Mouse (Mus musculus) hindlimb bud, embryonic 11.5 days (tissue): ENCODE measurements around the gene Map9.
A peak's percentile ranks its signal among the peaks of the same experiment; 100 is the strongest.
"Not testable (repeated sequence)": the region's sequence is repeated elsewhere in the genome, so short reads cannot be mapped to it uniquely, and the experiment has no call there.

ENCODE experiments used
- DNase-seq: peaks from one replicate; pipeline ENCODE4 v3.0.0-alpha.2; 2012; ENCODE audit warnings: low read depth, low spot score; ENCODE audit errors: extremely low spot score

The Map9 gene

DNA sequence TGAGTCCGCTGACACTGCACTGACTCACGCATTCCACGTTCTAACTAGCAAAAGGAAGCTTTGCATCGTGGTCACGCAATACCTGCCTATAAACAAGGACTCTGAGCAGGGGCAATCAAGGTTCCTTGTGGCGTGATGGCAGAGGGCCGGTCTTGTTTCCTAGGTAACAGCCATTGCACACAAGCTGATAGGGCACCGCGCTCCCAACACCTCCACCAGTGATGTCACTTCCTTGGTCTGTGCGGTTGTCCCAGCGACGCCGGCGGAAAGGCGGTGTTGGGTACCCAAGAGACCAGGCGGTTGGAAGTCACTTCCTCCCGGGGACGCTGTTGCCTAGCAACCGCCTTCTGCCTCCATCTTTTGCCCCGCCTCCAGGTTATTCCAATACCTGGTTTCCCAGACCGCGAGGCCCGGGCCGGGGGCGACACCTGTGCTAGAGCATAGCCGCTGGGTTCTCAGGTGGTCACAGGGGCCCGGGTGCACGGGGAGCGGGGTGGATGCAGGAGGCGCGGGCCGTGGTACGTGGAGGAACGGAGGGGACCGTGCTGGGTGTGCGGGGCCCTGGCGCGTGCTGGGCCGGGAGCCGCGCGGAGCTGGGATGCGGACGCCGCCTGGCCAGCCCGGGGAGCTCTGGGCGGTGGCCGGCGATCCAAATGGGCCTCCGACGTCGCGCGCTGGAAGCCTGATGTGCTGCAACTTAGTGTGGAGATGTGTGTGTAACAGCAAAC, at the start of gene Map9:
Gene Map9, plus strand, starts transcription at position 248 of the 728 bp plus-strand sequence.
- peak; percentile 91 for DNase-seq

DNA sequence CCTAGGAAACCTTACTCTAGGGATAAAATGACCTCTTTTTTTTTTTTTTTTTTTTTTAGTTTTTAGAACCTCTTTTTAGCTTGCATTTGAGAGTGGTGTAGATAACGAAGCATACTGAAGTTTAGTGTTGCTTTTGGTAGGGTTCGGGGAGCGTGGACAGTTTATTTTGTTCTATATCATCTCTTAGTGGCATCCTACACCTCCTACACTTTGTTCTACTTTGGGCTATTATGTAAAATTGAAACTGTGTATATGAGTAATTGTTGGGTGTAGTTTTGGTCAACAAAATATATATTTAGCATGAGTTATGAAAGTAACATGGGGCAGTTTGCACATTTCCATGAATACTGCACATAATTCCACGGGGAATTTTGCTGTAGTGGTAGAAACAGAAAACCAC, 42.1 kb upstream of the Map9 start:
- no peak for DNase-seq

DNA sequence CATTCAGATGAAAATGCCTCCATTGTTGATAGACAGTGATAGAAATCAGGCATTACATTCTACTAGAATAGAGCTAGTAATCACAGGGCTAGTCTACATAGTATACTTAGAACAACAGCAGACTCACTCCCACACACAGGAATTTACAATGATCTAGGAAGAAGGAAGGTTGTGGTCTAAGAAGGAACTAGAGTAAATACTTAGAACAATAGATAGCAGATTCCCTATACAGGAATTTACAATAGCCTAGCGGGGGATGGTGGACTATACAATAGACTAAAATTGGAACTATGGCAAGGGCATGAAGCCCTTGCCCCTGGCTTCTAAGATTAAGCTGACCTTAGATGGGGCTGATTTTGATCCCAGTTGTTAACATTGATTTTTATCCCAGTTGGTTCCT, 31.1 kb upstream of the Map9 start:
- DNase-seq: not testable (repeated sequence)

DNA sequence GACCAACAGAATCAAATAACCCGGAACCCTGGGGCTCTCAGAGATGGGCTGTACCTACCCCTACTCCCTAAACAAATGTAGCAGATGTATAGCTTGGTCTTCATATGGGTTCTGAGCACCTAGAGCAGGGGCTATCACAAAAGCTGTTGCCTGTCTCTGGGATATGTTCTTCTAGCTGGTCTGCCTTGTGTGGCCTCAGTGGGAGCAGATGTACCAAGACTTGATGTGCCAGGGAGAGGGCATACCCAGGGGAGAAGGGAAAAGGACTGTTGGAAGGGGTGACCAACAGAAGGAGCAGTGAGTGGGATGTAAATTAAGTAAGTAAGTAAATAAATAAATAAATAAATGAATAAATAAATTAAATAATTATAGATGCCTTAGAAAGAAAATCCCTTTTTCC, 25.8 kb upstream of the Map9 start:
- no peak for DNase-seq

DNA sequence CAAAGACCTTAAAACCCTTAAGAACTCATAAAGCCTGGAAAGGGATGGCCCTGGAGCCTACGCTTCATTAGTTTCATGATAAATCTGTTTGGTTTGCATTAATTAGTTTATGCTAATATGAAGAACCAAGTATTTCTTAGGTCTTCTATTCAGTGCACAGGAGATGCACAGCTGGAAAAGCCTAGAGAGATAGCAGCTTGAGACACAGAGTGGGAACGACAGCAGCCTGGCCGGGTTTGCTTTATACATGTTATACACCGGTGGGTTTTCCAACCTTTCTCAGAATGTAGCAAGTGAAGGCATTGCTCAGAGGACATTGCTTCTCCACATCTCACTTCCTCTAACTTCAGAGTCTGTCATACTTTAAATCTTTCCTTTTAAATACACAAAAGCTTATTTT, 25.3 kb upstream of the Map9 start:
- DNase-seq: no peak

DNA sequence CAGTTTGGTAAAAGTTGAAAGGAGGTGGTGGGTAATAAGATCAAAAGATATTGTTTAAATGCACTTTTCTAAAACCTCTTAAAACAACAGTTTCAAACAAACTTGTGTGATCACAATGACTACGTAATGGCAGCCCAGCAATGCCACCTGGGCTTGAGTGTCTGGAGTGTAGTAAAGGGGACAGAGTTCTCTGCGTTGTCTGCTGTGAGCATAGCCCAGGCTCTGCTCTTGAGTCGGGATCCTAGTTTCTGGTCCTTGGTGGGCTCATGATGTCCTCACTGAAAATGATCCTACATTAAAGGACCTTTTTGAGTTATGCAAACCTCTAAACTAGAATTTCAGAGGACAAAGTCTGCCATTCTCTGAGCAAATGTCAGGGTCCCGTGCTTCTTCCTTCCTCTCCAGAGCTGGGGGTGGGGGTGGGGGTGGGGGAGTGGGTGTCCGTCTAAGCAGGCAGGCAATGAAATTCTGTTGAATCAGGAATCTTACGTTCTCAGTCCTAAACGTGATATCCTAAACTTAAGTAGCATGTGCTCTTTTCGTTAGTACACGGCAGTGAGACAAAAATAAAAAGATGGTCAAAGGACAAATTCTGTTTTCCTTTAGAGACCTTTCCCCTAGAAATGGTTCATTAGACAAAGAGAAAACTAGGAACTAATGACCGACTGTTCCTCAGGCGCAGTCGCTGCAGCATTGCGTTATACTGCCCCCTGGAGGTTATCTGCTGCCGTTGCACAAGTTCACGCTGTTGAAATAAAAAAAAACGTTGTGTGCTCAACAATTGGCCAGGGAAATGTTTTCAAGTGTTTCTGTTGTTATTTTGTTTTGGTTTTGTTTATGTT, 24.5 kb upstream of the Map9 start:
- DNase-seq: peak; percentile 90

DNA sequence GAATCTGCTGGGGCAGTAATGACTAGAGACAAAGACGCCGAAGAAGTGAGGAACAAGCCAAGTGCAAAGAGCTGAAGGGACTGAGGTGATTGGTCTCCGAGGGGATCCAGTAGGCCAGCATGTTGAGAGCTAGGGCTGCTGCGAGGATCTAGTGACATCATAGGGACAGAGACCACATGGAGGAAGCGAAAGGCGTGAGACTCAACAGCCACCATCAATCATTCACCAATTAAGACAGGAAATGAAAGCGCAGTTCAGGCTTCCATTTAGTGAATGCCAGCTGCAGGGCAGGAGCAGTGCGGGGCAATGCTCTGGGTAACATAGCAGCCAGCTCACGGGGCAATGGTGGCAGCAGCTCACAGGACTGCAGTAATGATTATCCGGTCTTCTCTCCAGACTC, 17.7 kb upstream of the Map9 start:
- DNase-seq: no peak

DNA sequence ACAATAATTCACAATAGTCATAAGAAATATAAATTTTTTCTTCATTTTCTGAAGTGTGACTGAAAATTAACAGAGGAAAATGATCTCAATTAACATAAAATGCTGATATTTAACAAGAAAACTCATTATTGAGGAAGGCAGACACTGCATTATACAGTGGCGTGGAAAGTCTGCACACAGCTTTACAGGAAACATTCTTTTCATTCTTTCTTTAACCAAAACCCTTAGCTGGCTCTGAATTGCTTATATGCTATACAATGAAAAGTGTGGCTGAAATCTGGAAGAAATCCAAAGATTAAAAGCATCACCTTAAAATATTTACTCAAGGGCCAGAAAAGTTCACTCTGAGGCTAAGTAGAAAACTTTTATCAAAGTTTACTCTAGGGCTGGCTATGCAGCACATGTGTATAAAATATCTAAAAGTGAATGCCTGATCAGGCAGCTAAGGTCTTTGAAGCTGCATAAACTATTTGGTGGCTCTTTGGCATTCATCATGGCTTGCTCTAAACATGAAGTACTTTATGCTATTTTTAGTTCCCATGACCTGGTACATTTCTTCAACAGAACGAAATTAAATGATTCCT, 9.5 kb upstream of the Map9 start:
- DNase-seq: no peak

DNA sequence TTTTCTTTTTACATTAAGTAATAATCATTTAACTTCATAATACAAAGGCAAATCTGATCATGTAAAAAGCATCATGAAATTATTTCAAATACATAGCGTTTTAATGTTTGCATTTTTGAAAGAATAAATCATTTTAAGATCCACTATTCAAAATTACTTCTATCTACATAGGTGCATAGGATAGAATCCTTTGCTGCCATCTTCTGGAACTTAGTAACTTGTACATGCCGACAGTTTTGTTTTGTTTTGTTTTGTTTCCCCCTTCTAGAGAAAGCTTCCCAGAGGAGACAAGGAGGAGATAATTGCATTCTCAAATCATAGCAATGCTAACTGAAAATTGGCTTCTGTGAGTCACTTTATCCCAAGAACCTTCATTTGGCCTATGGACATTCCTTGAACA, 7.5 kb upstream of the Map9 start:
- DNase-seq: no peak

DNA sequence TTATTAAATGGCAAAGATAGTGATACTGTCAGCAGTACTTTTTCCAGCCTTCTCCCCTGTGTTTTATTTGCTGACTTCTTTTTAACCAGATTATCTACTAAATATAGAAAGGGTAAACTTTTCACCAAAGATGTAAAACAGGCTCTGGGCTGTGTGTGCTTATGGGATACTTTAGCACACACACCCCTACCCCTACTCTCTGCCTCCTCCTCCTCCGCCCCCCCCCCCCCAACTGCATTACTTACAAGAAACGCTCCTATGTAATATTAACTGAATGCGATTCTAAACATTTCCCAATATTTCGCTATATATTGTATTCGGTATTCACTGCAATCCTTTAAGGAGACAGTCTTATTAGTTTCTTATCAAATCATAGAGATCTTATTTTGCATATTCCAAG, 504 bp upstream of the Map9 start:
- DNase-seq: no peak

DNA sequence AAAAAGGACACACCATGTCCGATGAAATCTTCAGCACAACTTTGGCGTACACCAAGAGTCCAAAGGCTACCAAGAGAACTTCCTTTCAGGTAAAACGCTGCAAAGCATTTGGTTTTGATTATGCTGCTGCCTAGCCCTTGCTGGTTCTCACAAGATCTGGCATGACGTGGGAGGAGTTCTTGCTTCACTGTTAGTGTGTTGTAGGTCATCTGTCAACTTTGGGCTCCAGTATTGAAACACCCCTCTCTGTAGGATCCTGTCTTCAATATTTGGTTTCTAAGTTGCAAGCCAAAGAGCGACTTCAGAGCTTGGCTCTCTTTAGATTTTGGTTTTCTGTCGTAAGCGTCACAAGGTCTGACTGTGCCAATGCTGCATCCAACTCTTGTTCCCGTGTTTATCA, 1.2 kb downstream of the Map9 start:
- no peak for DNase-seq

DNA sequence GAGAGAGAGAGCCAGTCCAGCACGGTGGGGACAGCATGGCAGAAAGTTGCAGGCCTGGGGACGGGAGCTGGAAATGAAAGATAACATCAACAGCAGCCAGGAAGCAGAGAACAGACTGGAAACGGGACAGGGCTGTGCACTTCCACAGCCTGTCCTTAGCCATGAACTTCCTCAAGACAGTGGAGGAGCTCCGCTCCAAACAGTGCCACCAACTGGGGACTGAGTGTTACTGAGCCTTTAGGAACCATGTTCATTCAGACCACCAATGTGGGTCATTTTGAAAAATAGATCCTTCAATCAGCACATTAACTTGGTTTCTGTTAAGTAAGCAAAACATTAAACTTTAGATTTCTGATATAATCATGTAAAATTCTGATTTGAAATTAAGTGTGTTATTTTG, 4.6 kb downstream of the Map9 start:
- DNase-seq: no peak

DNA sequence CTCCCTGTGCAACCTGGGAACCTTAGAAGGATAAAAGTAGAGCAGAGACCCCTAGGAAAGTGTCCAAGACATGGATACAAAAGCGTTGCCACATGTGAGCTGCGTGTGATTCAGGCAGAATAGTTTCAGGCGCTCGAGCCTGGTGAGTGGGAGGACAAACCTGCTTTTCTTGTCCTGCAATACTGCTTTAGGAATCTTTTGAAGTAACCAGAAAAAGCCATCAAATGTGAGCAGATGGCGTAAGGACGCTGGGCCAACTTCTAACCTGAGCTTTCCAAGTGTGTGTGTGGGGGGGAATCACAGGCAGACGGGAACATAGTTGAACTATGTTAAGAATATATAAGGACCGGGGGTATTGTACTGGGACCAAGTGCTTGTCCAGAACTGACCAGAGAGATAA, 6.7 kb downstream of the Map9 start:
- DNase-seq: no peak

DNA sequence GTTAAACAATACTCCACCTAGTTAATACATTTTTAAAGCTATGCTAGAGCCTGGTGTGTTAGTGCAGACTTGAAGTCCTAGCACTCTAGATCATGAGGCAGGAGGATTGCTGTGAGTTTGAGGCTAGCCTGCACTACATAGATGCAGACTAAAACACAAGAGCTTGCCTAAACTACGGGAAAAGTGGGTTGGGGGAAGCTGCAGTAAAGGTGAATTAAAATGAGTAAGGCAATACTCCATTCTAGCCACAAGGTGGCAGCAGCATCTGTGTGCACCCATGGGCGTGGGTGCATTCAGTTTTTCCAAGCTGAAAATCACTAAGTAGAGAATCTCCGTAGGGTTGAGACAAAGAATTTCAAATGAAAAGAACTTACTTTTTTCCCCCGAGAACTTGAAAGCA, 7.1 kb downstream of the Map9 start:
- DNase-seq: no peak

DNA sequence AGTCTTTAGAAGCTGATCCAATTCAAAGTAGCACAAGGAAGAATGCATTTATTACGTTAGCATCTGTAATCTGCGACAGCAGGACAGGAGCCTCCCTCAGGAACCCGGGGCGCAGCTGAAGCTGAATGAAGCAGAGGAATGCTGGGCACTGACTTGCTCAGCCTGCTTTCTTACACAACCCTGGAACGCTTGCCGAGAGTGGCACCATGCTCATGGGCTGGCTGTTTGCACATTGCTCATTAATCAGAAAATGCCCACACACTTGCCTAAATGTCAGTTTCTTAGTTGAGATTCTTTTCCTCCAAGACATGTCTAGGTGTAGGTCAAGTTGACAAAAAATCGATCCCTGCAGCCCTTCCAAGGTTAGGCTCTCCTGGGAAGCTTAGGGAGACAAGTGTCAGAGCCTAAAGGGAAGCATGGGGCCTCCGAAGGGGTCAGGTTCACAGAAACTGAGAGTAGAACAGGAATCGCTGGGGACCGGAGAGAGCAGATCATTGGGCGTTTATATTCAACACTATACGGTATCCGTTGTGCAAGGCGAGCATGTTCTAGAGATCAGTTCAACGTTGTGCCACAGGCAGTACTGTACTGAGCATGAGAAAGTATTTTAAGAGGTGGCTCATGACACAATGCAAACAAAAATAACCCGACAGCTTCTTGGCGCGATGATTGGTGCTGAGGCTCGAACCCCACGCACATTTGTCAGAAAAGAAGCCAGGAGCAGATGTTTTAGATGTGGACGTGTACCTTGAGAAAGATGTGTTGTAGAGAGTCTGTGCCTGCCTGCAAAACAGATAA, 11.4 kb downstream of the Map9 start:
- no peak for DNase-seq

DNA sequence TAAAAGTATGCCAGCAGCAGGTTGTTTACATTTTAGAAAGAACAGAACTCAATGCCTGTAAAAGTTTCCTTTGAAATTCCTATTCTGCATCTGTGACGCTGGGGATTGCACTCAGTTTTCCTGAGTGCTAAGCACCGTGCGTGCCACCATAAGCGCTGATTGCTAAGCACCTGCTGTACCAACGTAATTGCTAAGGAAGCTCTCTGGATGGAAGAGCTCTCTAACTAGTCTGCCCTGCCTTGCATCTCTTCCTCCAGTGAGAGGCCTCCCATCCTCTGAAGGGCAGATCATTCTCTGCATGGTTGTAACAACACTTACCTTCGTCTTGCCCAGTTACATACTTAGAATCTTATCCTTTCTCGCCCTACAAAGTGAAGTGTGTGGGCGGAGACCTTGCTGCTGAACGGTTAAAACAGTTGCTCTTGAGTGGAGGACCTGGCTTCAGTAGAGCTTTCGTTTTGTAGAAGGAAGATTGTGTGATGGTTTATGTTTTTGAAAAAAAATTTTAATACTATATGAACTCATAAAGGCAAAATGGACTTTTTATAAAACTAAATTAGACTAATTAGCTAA, 12.7 kb downstream of the Map9 start:
- DNase-seq: no peak

DNA sequence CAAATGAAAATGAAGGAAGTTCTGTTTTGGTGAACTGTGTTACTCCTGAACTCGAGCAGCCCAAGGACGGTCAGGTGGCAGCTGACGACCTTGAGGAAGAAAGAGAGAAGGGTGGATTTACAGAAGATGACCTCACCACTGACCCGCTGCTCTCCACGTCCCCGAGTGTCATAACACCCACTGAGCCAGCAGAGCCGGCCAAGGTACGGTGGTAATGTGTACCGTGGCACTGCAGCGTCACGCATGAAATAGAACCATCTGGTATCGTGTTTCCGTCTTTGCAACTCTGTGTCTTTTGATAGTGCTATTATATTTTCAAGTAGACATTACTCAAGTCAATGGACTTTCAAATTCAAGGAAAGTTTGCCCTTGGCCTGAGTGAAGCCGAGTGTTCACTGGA, 19.1 kb downstream of the Map9 start:
- no peak for DNase-seq

DNA sequence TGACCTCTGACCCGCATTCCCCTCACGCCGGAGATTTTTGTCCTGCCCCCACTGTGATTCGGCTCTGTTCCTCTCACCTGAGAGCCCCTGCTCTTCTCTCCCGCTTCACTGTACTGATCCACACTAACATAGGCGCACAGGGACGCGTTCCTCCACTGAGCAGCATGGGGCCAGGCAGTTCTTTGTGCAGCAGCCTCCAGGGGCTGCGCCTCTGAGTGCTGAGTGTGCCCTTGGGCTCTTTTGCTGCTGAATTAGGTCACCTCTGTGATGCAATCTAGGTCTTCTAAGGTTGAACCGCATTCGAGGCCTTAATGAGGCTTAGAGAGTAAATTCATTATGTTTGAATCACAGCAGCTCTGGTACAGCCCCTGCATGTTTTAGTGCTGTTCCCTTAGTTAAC, 24.5 kb downstream of the Map9 start:
- DNase-seq: no peak

DNA sequence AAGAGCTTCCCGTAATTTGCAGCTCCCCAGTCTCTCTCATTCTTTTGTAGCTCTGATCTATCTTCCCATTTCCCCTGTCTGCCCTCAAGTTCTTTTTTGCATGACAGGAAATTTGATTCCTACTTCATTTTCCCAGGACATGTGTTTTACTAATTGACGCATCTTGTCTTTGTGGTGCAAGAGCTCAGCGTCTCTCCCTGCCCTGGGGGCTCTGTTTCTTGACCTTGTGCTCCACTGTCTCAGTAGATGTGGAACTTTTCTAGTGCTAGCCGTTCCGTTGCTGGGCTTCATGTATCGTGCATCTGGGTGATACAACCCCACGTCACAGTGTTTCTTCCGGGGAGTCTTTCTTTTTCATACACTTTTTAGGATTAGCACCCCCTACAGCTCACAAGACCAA, 27.2 kb downstream of the Map9 start:
- DNase-seq: no peak

DNA sequence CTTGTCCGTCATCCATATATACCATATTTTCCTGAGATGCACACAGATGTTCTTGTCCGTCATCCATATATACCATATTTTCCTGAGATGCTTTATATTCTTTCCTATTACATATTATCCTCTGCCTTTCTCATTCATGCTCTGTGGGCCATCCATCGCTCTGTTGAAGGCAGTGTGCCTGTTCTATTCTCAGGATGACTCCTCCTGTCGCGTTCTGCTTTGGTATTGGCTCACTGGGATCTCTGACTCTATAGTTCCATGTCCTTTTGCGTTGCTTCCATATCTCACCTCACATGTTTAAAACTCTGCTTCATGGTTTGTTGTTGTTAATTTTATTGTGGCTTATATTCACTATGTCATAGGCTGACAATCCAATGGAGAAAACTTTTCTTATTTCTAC, 48.0 kb downstream of the Map9 start:
- DNase-seq: no peak

DNA sequence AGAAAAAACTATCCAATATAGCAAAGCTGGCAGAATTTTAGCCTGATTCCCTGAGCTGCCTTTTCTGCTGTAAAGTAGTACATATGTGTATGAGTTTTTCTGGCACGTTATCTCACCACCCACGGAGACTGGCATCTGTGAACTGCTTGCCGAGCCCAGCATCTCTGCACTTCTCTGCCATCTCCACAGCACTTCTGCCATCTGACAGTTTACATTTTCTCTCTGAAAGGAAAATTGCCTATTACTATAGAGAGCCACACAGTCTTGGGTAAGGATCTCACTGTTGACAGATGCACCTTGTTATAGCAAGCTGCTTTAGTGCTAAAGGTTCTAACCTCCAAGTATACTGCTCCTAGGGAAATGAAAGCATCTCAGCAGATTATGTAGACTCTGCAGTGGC, 48.5 kb downstream of the Map9 start:
- DNase-seq: no peak
